Mouse (Mus musculus): Measurements from ENCODE around the gene Mcfd2. TPM values are rescaled to one million over a fixed set of nuclear protein-coding genes. Genes with fewer than 3 reads are reported as not detected.

The Mcfd2 gene
- total and polyA plus RNA-seq, 3 experiments, result 24.7 to 41.9 (median 39.1) TPM

DNA sequence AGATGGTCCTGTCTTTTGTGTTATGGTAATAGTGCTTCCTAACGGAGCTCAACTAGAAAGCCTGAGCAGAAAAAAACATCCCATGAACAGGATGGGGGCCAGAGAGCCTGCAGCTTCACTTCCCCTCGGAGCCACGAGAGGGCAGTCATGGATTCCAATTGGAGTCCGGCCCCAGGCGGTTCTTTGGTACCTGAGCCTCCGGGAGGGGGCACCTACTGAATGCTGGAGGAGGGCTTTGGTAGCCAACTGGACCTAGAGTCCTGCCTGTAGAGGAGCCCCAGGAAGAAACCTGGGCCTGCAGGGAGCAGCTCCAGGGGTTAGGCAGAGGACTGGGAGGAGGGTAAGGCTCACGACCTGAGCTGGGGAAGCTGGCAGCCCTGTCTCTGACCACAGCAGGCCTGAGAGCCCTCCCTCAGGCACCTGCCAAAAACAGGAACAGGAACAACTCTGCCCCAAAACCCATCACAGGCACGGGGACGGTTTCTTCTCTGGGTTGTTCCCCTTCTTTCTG lies 49.3 kb upstream of the Mcfd2 start:
- Histone ChIP-seq H3K27ac (ENCODE audit: insufficient read depth, low read depth) (no peak overlapping the region), H3K9me3 (replicated peaks; ENCODE audit: low read length) (no peaks in the 10 kb centered on the region), H3K4me3 (replicated peaks in 1 of 3; ENCODE audit: low read depth in 2 of 3, low read length in 2 of 3, poor library complexity in 1 of 3) (peak overlapping the region in 1 of 3 experiments; percentile 29), H3K9ac (ENCODE audit: insufficient read depth, low read depth) (no peak overlapping the region; the same call in 1 of the 2 replicates), H3K36me3 (replicated peaks in 1 of 2; ENCODE audit: control insufficient read depth in 1 of 2, insufficient read depth in 1 of 2, low read length in 1 of 2) (peaks cover 2 to 28% of the 10 kb centered on the region in 2 experiments), H3K79me2 (replicated peaks; ENCODE audit: control insufficient read depth, extremely low read depth, insufficient read depth, poor library complexity, severe bottlenecking) (no peaks in the 10 kb centered on the region), H3K4me2 (ENCODE audit: insufficient read depth, low read depth, poor library complexity, severe bottlenecking) (peak overlapping the region; percentile 33), H3K4me1 (ENCODE audit: control insufficient read depth in 1 of 2, insufficient read depth in 2 of 2) (peaks cover 18 to 42% of the 10 kb centered on the region in 2 experiments), H3K27me3 (replicated peaks) (no peaks in the 10 kb centered on the region)
- dilution Hi-C loops (cut with MboI; ENCODE audit: extremely low pct_ligation_motif_present, extremely low pct_unique_long_range_greater_than_20kb, low sequenced_read_pairs), result no loop called here
- in situ Hi-C loops (cut with MboI; ENCODE audit: low pct_ligation_motif_present, low pct_unique_long_range_greater_than_20kb, low sequenced_read_pairs), result no loop called here
- DNase-seq (ENCODE audit: extremely low read depth), result peak; percentile 89
- TF ChIP-seq MAZ (IDR thresholded peaks at IDR 0.05; ENCODE audit: low read depth, low read length), result peak; percentile 94
- 0 out of 2 replicates have a peak, but pooled peaks have one; percentile 38 for TF ChIP-seq SIN3A (IDR thresholded peaks at IDR 0.05; ENCODE audit: low read length)
- TF ChIP-seq JUND (conservative IDR thresholded peaks at IDR 0.05; ENCODE audit: low read depth, low read length), result no peak
- TF ChIP-seq GABPA (IDR thresholded peaks at IDR 0.05; ENCODE audit: insufficient replicate concordance, low read depth, low read length), result no peak
- TF ChIP-seq TCF12 (IDR thresholded peaks at IDR 0.05; ENCODE audit: low read depth, low read length), result peak; percentile 55
- TF ChIP-seq IRF4 (IDR thresholded peaks at IDR 0.05; ENCODE audit: low read depth, low read length), result peak; percentile 19; the same call in 1 of the 2 replicates
- TF ChIP-seq NELFE (IDR thresholded peaks at IDR 0.05; ENCODE audit: low read depth, low read length), result peak; percentile 65; the same call in 1 of the 2 replicates
- no peak for TF ChIP-seq JUN (IDR thresholded peaks at IDR 0.05; ENCODE audit: insufficient read depth, low read depth, low read length)
- TF ChIP-seq CTCF (conservative IDR thresholded peaks at IDR 0.05 in 1 of 2, IDR thresholded peaks at IDR 0.05 in 1 of 2; ENCODE audit: low read depth in 2 of 2, low read length in 2 of 2), result peak; percentile 54 to 99
- peak; percentile 76 for TF ChIP-seq ZNF384 (IDR thresholded peaks at IDR 0.05; ENCODE audit: low read depth, low read length)
- TF ChIP-seq E2F4 (IDR thresholded peaks at IDR 0.05; ENCODE audit: insufficient replicate concordance, low read depth, low read length), result no peak
- TF ChIP-seq POLR2AphosphoS2 (IDR thresholded peaks at IDR 0.05; ENCODE audit: low read depth, low read length), result no peak
- peak; percentile 96 for TF ChIP-seq RAD21 (IDR thresholded peaks at IDR 0.05; ENCODE audit: low read depth, low read length)
- TF ChIP-seq EP300 (IDR thresholded peaks at IDR 0.05; ENCODE audit: low read length), result peak; percentile 56; the same call in 1 of the 2 replicates
- peak; percentile 56; the same call in 1 of the 2 replicates for TF ChIP-seq ELF1 (IDR thresholded peaks at IDR 0.05; ENCODE audit: low read depth, low read length)
- peak; percentile 82 for TF ChIP-seq ZC3H11A (IDR thresholded peaks at IDR 0.05; ENCODE audit: low read depth, low read length)
- no peak for TF ChIP-seq ZMIZ1 (IDR thresholded peaks at IDR 0.05; ENCODE audit: low read depth, low read length)
- no peak for TF ChIP-seq MXI1 (IDR thresholded peaks at IDR 0.05; ENCODE audit: low read depth, low read length)
- TF ChIP-seq MAX (IDR thresholded peaks at IDR 0.05; ENCODE audit: low read length), result 0 out of 2 replicates have a peak, but pooled peaks have one; percentile 32
- peak; percentile 58 for TF ChIP-seq MEF2A (IDR thresholded peaks at IDR 0.05; ENCODE audit: borderline replicate concordance, low read depth, low read length)
- TF ChIP-seq BHLHE40 (IDR thresholded peaks at IDR 0.05; ENCODE audit: low read depth, low read length), result peak; percentile 92
- peak; percentile 96 for TF ChIP-seq SMC3 (IDR thresholded peaks at IDR 0.05; ENCODE audit: low read depth, low read length)
